Mouse (Mus musculus) heart, adult 2 months (tissue): Measurements from ENCODE around the gene Ccrl2.

Experiments
- CTCF ChIP-seq: fragments of 200-600 bp; IDR thresholded peaks from 2 replicates; pipeline ENCODE4 v1.8.1; 2022; ENCODE audit warnings: antibody characterized with exemption, mild to moderate bottlenecking, moderate library complexity
- EP300 ChIP-seq: fragments of 200-500 bp; IDR thresholded peaks from 2 replicates; pipeline ENCODE4 v1.6.1; 2011; ENCODE audit warnings: low read depth, low read length, control low read depth; ENCODE audit not compliant: insufficient read depth
- POLR2A ChIP-seq: fragments of 200-500 bp; IDR thresholded peaks from 2 replicates; pipeline ENCODE4 v1.6.1; 2011; ENCODE audit warnings: mild to moderate bottlenecking, low read depth, low read length, control low read depth; ENCODE audit not compliant: insufficient read depth

DNA sequence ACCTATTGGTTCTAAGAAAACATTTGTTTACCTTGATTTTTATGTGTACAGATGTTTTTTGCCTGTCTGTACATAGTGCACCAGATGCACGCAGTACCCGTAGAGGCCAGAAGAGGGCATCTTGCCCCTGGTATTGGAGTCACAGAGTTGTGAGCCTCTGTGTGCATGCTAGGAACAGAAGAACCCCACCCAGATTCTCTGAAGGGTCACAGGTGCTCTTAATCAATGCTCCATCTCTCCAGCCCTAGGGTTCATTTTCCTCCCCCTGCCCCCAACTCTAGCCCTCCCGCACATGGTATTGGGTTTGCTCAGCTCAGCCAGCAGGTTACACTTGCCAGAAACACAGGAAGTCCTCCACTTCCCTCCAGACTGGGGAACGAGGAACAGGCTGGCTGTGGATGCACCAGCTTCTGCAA, 13.2 kb upstream of the Ccrl2 start:
- no peak for TF ChIP-seq POLR2A
- TF ChIP-seq CTCF, result peak; percentile 95
- no peak for TF ChIP-seq EP300
